Mouse (Mus musculus) thymus, adult 2 months (tissue): ENCODE data around the gene Ror1. TPM values are rescaled to one million over a fixed set of nuclear protein-coding genes. Genes with fewer than 3 reads are reported as not detected.

Experiments
- DNase-seq: peaks from one replicate; pipeline ENCODE4 v3.0.0; 2021
- H3K27ac ChIP-seq: fragments of 200-500 bp; 2 replicates; pipeline ENCODE4 v1.5.1; 2012; ENCODE audit warnings: low read length, control low read depth; ENCODE audit not compliant: control insufficient read depth, insufficient read depth
- H3K27me3 ChIP-seq: fragments of 200-500 bp; 2 replicates; pipeline ENCODE4 v1.6.1; 2012; ENCODE audit warnings: mild to moderate bottlenecking, low read length, moderate library complexity, mixed read lengths; ENCODE audit not compliant: control insufficient read depth, insufficient read depth
- H3K36me3 ChIP-seq: fragments of 200-500 bp; 2 replicates; pipeline ENCODE4 v1.6.1; 2012; ENCODE audit warnings: mild to moderate bottlenecking, low read length, moderate library complexity; ENCODE audit not compliant: control insufficient read depth, insufficient read depth
- H3K4me1 ChIP-seq: fragments of 200-500 bp; replicated peaks from 2 replicates; pipeline ENCODE4 v1.6.1; 2012; ENCODE audit warnings: low read length; ENCODE audit not compliant: control insufficient read depth, insufficient read depth
- H3K4me3 ChIP-seq: fragments of 200-500 bp; 2 replicates; pipeline ENCODE4 v1.5.1; 2012; ENCODE audit warnings: mild to moderate bottlenecking, low read length, control low read depth, moderate library complexity; ENCODE audit not compliant: control insufficient read depth, insufficient read depth
- CTCF ChIP-seq: fragments of 200-500 bp; IDR thresholded peaks from 2 replicates; pipeline ENCODE4 v1.5.1; 2012; ENCODE audit warnings: mild to moderate bottlenecking, control low read depth, low read length, moderate library complexity, borderline replicate concordance; ENCODE audit not compliant: control insufficient read depth, poor library complexity, insufficient read depth; ENCODE audit errors: extremely low read depth
- POLR2A ChIP-seq: fragments of 200-500 bp; IDR thresholded peaks from 2 replicates; pipeline ENCODE4 v1.6.1; 2012; ENCODE audit warnings: mild to moderate bottlenecking, low read length, control low read depth, moderate library complexity; ENCODE audit not compliant: control insufficient read depth, poor library complexity, insufficient read depth; ENCODE audit errors: extremely low read depth
- WGBS: fragments of 180-500 bp; shearing (Covaris S2); methylation state at CpG from one replicate; pipeline ENCODE4 v1.1.7; 2018; 5-methylcytosine and 5-hydroxymethylcytosine counted together
- polyA plus RNA-seq: library from polyadenylated mRNA; depleted of rRNA; stranded (reverse); fragments of >200 nt; gene quantifications from 2 replicates; pipeline ENCODE4 v1.2.3, GENCODE M21; 2012

Gene Ror1
- polyA plus RNA-seq, 1 experiment: 0.84 TPM

GRCm38 (mm10) chr4:100298566-100298965 is 203.0 kb downstream of the Ror1 start:
- H3K27me3 ChIP-seq: no peaks in the 10 kb centered on the region
- H3K4me1 ChIP-seq: no peaks in the 10 kb centered on the region
- no peak for DNase-seq
- H3K27ac ChIP-seq: no peak overlapping the region
- no peak overlapping the region for H3K4me3 ChIP-seq
- H3K36me3 ChIP-seq: no peaks in the 10 kb centered on the region
- 96% methylated on average over 5 of the region's 5 CpGs for WGBS
- TF ChIP-seq CTCF (no peak), POLR2A (no peak)

- DNase-seq: no peak
- no peak overlapping the region for H3K27ac ChIP-seq
These were observed 204.6 kb downstream of the Ror1 start for GRCm38 (mm10) chr4:100300171-100300570.

GRCm38 (mm10) chr4:100301423-100301822 is 205.8 kb downstream of the Ror1 start:
- H3K4me3 ChIP-seq: no peak overlapping the region
- WGBS: 94% methylated on average over 1 of the region's 1 CpGs
- H3K4me1 ChIP-seq: no peaks in the 10 kb centered on the region
- H3K36me3 ChIP-seq: no peaks in the 10 kb centered on the region
- TF ChIP-seq CTCF: no peak
- TF ChIP-seq POLR2A: no peak
- no peaks in the 10 kb centered on the region for H3K27me3 ChIP-seq
- DNase-seq: no peak
- no peak overlapping the region for H3K27ac ChIP-seq

More at GRCm38 (mm10) chr4:100300171-100300570, 204.6 kb downstream of the Ror1 start:
- H3K4me3 ChIP-seq: no peak overlapping the region
- no peaks in the 10 kb centered on the region for H3K4me1 ChIP-seq
- H3K36me3 ChIP-seq: no peaks in the 10 kb centered on the region
- 95% methylated on average over 5 of the region's 5 CpGs for WGBS
- H3K27me3 ChIP-seq: no peaks in the 10 kb centered on the region
- TF ChIP-seq POLR2A: no peak

- DNase-seq: no peak
- TF ChIP-seq POLR2A: no peak
- TF ChIP-seq CTCF: no peak
- Histone ChIP-seq H3K4me1 (no peaks in the 10 kb centered on the region), H3K36me3 (no peaks in the 10 kb centered on the region), H3K27ac (no peak overlapping the region), H3K27me3 (no peaks in the 10 kb centered on the region), H3K4me3 (no peak overlapping the region)
- 94% methylated on average over 4 of the region's 4 CpGs for WGBS
These were observed 211.8 kb downstream of the Ror1 start for GRCm38 (mm10) chr4:100307365-100307764.

GRCm38 (mm10) chr4:100311775-100312537 is 216.4 kb downstream of the Ror1 start:
- no peak overlapping the region for H3K4me3 ChIP-seq
- H3K27me3 ChIP-seq: no peaks in the 10 kb centered on the region
- no peaks in the 10 kb centered on the region for H3K4me1 ChIP-seq
- no peak overlapping the region for H3K27ac ChIP-seq
- H3K36me3 ChIP-seq: no peaks in the 10 kb centered on the region
- DNase-seq: no peak
- WGBS: 96% methylated on average over 10 of the region's 10 CpGs
- TF ChIP-seq CTCF (no peak), POLR2A (no peak)

- Histone ChIP-seq H3K27me3 (no peaks in the 10 kb centered on the region), H3K4me3 (no peak overlapping the region), H3K27ac (no peak overlapping the region), H3K36me3 (no peaks in the 10 kb centered on the region), H3K4me1 (no peaks in the 10 kb centered on the region)
- TF ChIP-seq CTCF (no peak), POLR2A (no peak)
- no peak for DNase-seq
- WGBS: 90% methylated on average over 1 of the region's 1 CpGs
These were observed 219.5 kb downstream of the Ror1 start for GRCm38 (mm10) chr4:100315066-100315465.

GRCm38 (mm10) chr4:100321758-100322157 is 226.2 kb downstream of the Ror1 start:
- H3K4me3 ChIP-seq: no peak overlapping the region
- H3K36me3 ChIP-seq: no peaks in the 10 kb centered on the region
- no peaks in the 10 kb centered on the region for H3K4me1 ChIP-seq
- no peaks in the 10 kb centered on the region for H3K27me3 ChIP-seq
- 89% methylated on average over 6 of the region's 6 CpGs for WGBS
- TF ChIP-seq POLR2A (no peak), CTCF (no peak)
- H3K27ac ChIP-seq: no peak overlapping the region
- no peak for DNase-seq
